Comparison of ENCODE assay signal across 10 mouse cellular contexts in genomic region chr7:107666262-107666902, GRCm38 (mm10). TPM values are rescaled to one million over a fixed set of nuclear protein-coding genes. Genes with fewer than 3 reads are reported as not detected.
A peak's percentile ranks its signal among the peaks of the same experiment; 100 is the strongest.
DNase-seq lines count a peak whose midpoint lies in the region; ATAC-seq and TF ChIP-seq lines count a peak whose summit lies in the region.
"Had no signal": no experiment of that assay in that cellular context is flagged by ENCODE, and none has a peak within 500 bp of the region (broad histone marks: within the 10 kb centered on the region; RNA-seq: fewer than 3 reads in every experiment).

No protein-coding gene starts in this region.

- no peak for TF ChIP-seq POLR2A in embryonic fibroblast, embryonic 13.5 days (IDR thresholded peaks at IDR 0.05; ENCODE audit: low read depth, low read length)

- no peak for TF ChIP-seq CTCF in embryonic fibroblast, embryonic 13.5 days (IDR thresholded peaks at IDR 0.05; ENCODE audit: borderline replicate concordance, insufficient read depth, low read length)

- peak overlapping the region; percentile 46 for H3K4me2 ChIP-seq in hindbrain, embryonic 15.5 days

- ATAC-seq in hindbrain, embryonic 15.5 days (ENCODE audit: low FRiP score, low read depth), result no peak

- no peaks in the 10 kb centered on the region for H3K27me3 ChIP-seq in hindbrain, embryonic 15.5 days
- peaks cover 21% of the 10 kb centered on the region for H3K27me3 ChIP-seq in midbrain, embryonic 10.5 days (ENCODE audit: low read depth, poor library complexity, severe bottlenecking)

- H3K4me3 ChIP-seq in embryonic fibroblast, embryonic 13.5 days (ENCODE audit: insufficient read depth, low read length), result peak overlapping the region; percentile 12
- peak overlapping the region; percentile 20 for H3K4me3 ChIP-seq in hindbrain, embryonic 15.5 days
- peak overlapping the region; percentile 39 for H3K4me3 ChIP-seq in midbrain, embryonic 10.5 days
- H3K4me3 ChIP-seq: erythroblast, embryonic 14.5 days had no signal

- H3K27ac ChIP-seq in embryonic fibroblast, embryonic 13.5 days (ENCODE audit: insufficient read depth, low read length), result no peak overlapping the region
- H3K27ac ChIP-seq in hindbrain, embryonic 15.5 days (replicated peaks), result peak overlapping the region; percentile 56
- peak overlapping the region; percentile 86 for H3K27ac ChIP-seq in midbrain, embryonic 10.5 days (replicated peaks)

- peaks cover 14% of the 10 kb centered on the region for H3K4me1 ChIP-seq in embryonic fibroblast, embryonic 13.5 days (ENCODE audit: control insufficient read depth, insufficient read depth, low read length)
- H3K4me1 ChIP-seq in hindbrain, embryonic 15.5 days (replicated peaks), result peaks cover 30% of the 10 kb centered on the region
- H3K4me1 ChIP-seq in midbrain, embryonic 10.5 days, result peaks cover 59% of the 10 kb centered on the region

- DNase-seq in embryo, embryonic 10.5 days (ENCODE audit: low spot score), result peak; percentile 14
- no peak for DNase-seq in embryo, embryonic 9.5 days (ENCODE audit: extremely low spot score)
- no peak for DNase-seq in midbrain, embryonic 10.5 days (ENCODE audit: low spot score)
- no peak for DNase-seq in natural killer cell, adult 2 months (ENCODE audit: low spot score in 2 of 2)
- DNase-seq in cerebellum, postnatal 10 days, result no peak
- no peak for DNase-seq in cerebellum, adult 11-12 months

- no peaks in the 10 kb centered on the region for H3K36me3 ChIP-seq in hindbrain, embryonic 15.5 days
- no peaks in the 10 kb centered on the region for H3K36me3 ChIP-seq in midbrain, embryonic 10.5 days

- H3K9ac ChIP-seq in hindbrain, embryonic 15.5 days, result peak overlapping the region; percentile 15; the same call in 1 of the 2 replicates

- H3K9me3 ChIP-seq in hindbrain, embryonic 15.5 days, result no peaks in the 10 kb centered on the region
- no peaks in the 10 kb centered on the region for H3K9me3 ChIP-seq in midbrain, embryonic 10.5 days (replicated peaks)

- WGBS in hindbrain, embryonic 15.5 days, result 46% methylated on average over 13 of the region's 13 CpGs
- 63% methylated on average over 13 of the region's 13 CpGs for WGBS in midbrain, embryonic 10.5 days

RNA-seq across cellular contexts. Expression of gene 5330417H12Rik, which starts 41.4 kb away (rescaled TPM):
- not detected in 2 replicates for polyA plus RNA-seq in embryonic fibroblast, embryonic 13.5 days (2011; ENCODE audit: insufficient read length, low read depth, missing spikeins)
- polyA plus RNA-seq in hindbrain, embryonic 15.5 days (2015; fragmentation: Nextera tagmentation; extraction: Ambion mirVana), result not detected in 2 replicates
- not detected in 2 replicates for polyA plus RNA-seq in midbrain, embryonic 10.5 days (2016; fragmentation: Nextera tagmentation; extraction: Ambion mirVana)
- polyA plus RNA-seq: C2C12; erythroblast, embryonic 14.5 days had no signal
